Mouse (Mus musculus) CH12.LX (cell line): Measurements from ENCODE around the gene Krt8. TPM values are rescaled to one million over a fixed set of nuclear protein-coding genes. Genes with fewer than 3 reads are reported as not detected.

ENCODE experiments used
- DNase-seq: peaks from one replicate; pipeline ENCODE4 v3.0.0-alpha.2; 2013; ENCODE audit errors: extremely low read depth
- H3K27ac ChIP-seq: 2 replicates; pipeline ENCODE4 v1.5.1; 2012; ENCODE audit warnings: low read depth, mild to moderate bottlenecking, control low read depth, moderate library complexity; ENCODE audit not compliant: insufficient read depth
- H3K27me3 ChIP-seq: replicated peaks from 2 replicates; pipeline ENCODE3; 2012; ENCODE audit warnings: inconsistent platforms
- H3K36me3 ChIP-seq, 2 experiments: replicated peaks in 1 of 2; 2 replicates each; pipeline versions ENCODE3 to v1.6.1; 2012; ENCODE audit warnings: inconsistent platforms in 1 of 2, low read length in 1 of 2, mild to moderate bottlenecking in 1 of 2, mixed read lengths in 1 of 2, moderate library complexity in 1 of 2; ENCODE audit not compliant: control insufficient read depth in 1 of 2, insufficient read depth in 1 of 2
- H3K4me1 ChIP-seq, 2 experiments: 2 replicates each; pipeline ENCODE4 v1.6.1; 2012; ENCODE audit warnings: inconsistent platforms in 1 of 2, moderate library complexity in 1 of 2; ENCODE audit not compliant: insufficient read depth in 2 of 2, control insufficient read depth in 1 of 2
- H3K4me2 ChIP-seq: 2 replicates; pipeline ENCODE4 v1.6.1; 2012; ENCODE audit warnings: low read depth, mild to moderate bottlenecking, control low read depth; ENCODE audit not compliant: poor library complexity, insufficient read depth, severe bottlenecking
- H3K4me3 ChIP-seq, 3 experiments: fragments of 150-350 bp in 1 of 3; sonication (generic) in 1 of 3; replicated peaks in 1 of 3; 2 replicates each; pipeline versions ENCODE3 to v1.5.1; 2011 to 2012; ENCODE audit warnings: low read depth in 2 of 3, low read length in 2 of 3, mild to moderate bottlenecking in 2 of 3, moderate library complexity in 2 of 3, control low read depth in 1 of 3, improper control_type of control experiment in 1 of 3, inconsistent platforms in 1 of 3, mixed read lengths in 1 of 3; ENCODE audit not compliant: poor library complexity in 1 of 3
- H3K79me2 ChIP-seq: replicated peaks from 2 replicates; pipeline ENCODE4 v1.6.1; 2012; ENCODE audit warnings: mild to moderate bottlenecking, moderate library complexity; ENCODE audit not compliant: control insufficient read depth, poor library complexity, insufficient read depth, severe bottlenecking; ENCODE audit errors: extremely low read depth
- H3K9ac ChIP-seq: 2 replicates; pipeline ENCODE4 v1.6.1; 2012; ENCODE audit warnings: low read depth, mild to moderate bottlenecking, control low read depth, moderate library complexity; ENCODE audit not compliant: insufficient read depth
- H3K9me3 ChIP-seq: replicated peaks from 2 replicates; pipeline ENCODE3; 2012; ENCODE audit warnings: low read length, inconsistent platforms, mixed read lengths
- BHLHE40 ChIP-seq: IDR thresholded peaks from 2 replicates; pipeline ENCODE4 v1.6.1; 2011; ENCODE audit warnings: mild to moderate bottlenecking, low read depth, low read length, improper control_type of control experiment
- CHD1 ChIP-seq: IDR thresholded peaks from 2 replicates; pipeline ENCODE4 v1.6.1; 2012; ENCODE audit warnings: low read depth, low read length, improper control_type of control experiment, inconsistent platforms
- CTCF ChIP-seq, 2 experiments: IDR thresholded peaks in 1 of 2; conservative IDR thresholded peaks in 1 of 2; 2 replicates each; pipeline ENCODE4 v1.5.1; 2011 to 2012; ENCODE audit warnings: low read depth in 2 of 2, low read length in 2 of 2, improper control_type of control experiment in 1 of 2, inconsistent platforms in 1 of 2, mild to moderate bottlenecking in 1 of 2, moderate library complexity in 1 of 2
- E2F4 ChIP-seq: IDR thresholded peaks from 2 replicates; pipeline ENCODE4 v1.6.1; 2011; ENCODE audit warnings: low read depth, low read length, improper control_type of control experiment; ENCODE audit not compliant: insufficient replicate concordance
- EP300 ChIP-seq: IDR thresholded peaks from 2 replicates; pipeline ENCODE4 v1.6.1; 2011; ENCODE audit warnings: low read length, improper control_type of control experiment
- ETS1 ChIP-seq: conservative IDR thresholded peaks from 2 replicates; pipeline ENCODE4 v1.6.1; 2012; ENCODE audit warnings: low read depth, mild to moderate bottlenecking, inconsistent platforms, low read length, improper control_type of control experiment, moderate library complexity
- IRF4 ChIP-seq: IDR thresholded peaks from 2 replicates; pipeline ENCODE4 v1.6.1; 2014; ENCODE audit warnings: low read depth, mild to moderate bottlenecking, inconsistent platforms, low read length, improper control_type of control experiment
- JUN ChIP-seq: IDR thresholded peaks from 2 replicates; pipeline ENCODE4 v1.6.1; 2011; ENCODE audit warnings: low read depth, mild to moderate bottlenecking, low read length, improper control_type of control experiment, moderate library complexity; ENCODE audit not compliant: insufficient read depth
- JUND ChIP-seq: conservative IDR thresholded peaks from 2 replicates; pipeline ENCODE4 v1.6.1; 2011; ENCODE audit warnings: low read depth, low read length, improper control_type of control experiment
- MAFK ChIP-seq: IDR thresholded peaks from 2 replicates; pipeline ENCODE4 v1.6.1; 2011; ENCODE audit warnings: low read length, improper control_type of control experiment; ENCODE audit not compliant: insufficient replicate concordance
- MAX ChIP-seq: IDR thresholded peaks from 2 replicates; pipeline ENCODE4 v1.6.1; 2011; ENCODE audit warnings: low read length, improper control_type of control experiment
- MEF2A ChIP-seq: IDR thresholded peaks from 2 replicates; pipeline ENCODE4 v1.6.1; 2014; ENCODE audit warnings: low read depth, mild to moderate bottlenecking, inconsistent platforms, low read length, improper control_type of control experiment, borderline replicate concordance
- MXI1 ChIP-seq: IDR thresholded peaks from 2 replicates; pipeline ENCODE4 v1.6.1; 2011; ENCODE audit warnings: mild to moderate bottlenecking, low read depth, low read length, improper control_type of control experiment
- MYC ChIP-seq: IDR thresholded peaks from 2 replicates; pipeline ENCODE4 v1.6.1; 2011; ENCODE audit warnings: low read depth, mild to moderate bottlenecking, improper control_type of control experiment, low read length
- NELFE ChIP-seq: IDR thresholded peaks from 2 replicates; pipeline ENCODE4 v1.6.1; 2011; ENCODE audit warnings: low read depth, low read length, improper control_type of control experiment
- NRF1 ChIP-seq: IDR thresholded peaks from 2 replicates; pipeline ENCODE4 v1.6.1; 2014; ENCODE audit warnings: low read depth, mild to moderate bottlenecking, inconsistent platforms, low read length, improper control_type of control experiment, moderate library complexity
- PAX5 ChIP-seq: IDR thresholded peaks from 2 replicates; pipeline ENCODE4 v1.6.1; 2012; ENCODE audit warnings: low read length, inconsistent platforms, mixed read lengths
- POLR2A ChIP-seq: IDR thresholded peaks from 2 replicates; pipeline ENCODE4 v1.6.1; 2011; ENCODE audit warnings: low read depth, mild to moderate bottlenecking, improper control_type of control experiment, low read length
- POLR2AphosphoS2 ChIP-seq: IDR thresholded peaks from 2 replicates; pipeline ENCODE4 v1.6.1; 2011; ENCODE audit warnings: low read depth, low read length, improper control_type of control experiment
- RAD21 ChIP-seq: IDR thresholded peaks from 2 replicates; pipeline ENCODE4 v1.6.1; 2011; ENCODE audit warnings: low read depth, mild to moderate bottlenecking, low read length, improper control_type of control experiment, moderate library complexity
- RCOR1 ChIP-seq: conservative IDR thresholded peaks from 2 replicates; pipeline ENCODE4 v1.6.1; 2012; ENCODE audit warnings: low read depth, mild to moderate bottlenecking, inconsistent platforms, low read length, improper control_type of control experiment
- SMC3 ChIP-seq: IDR thresholded peaks from 2 replicates; pipeline ENCODE4 v1.6.1; 2011; ENCODE audit warnings: low read depth, low read length, improper control_type of control experiment
- TBP ChIP-seq: conservative IDR thresholded peaks from 2 replicates; pipeline ENCODE4 v1.6.1; 2011; ENCODE audit warnings: low read depth, low read length, improper control_type of control experiment
- TCF12 ChIP-seq: IDR thresholded peaks from 2 replicates; pipeline ENCODE4 v1.6.1; 2014; ENCODE audit warnings: low read depth, mild to moderate bottlenecking, inconsistent platforms, low read length, improper control_type of control experiment
- ZKSCAN1 ChIP-seq: IDR thresholded peaks from 2 replicates; pipeline ENCODE4 v1.6.1; 2012; ENCODE audit warnings: low read depth, inconsistent platforms, low read length, improper control_type of control experiment, borderline replicate concordance
- ZMIZ1 ChIP-seq: IDR thresholded peaks from 2 replicates; pipeline ENCODE4 v1.6.1; 2012; ENCODE audit warnings: low read depth, mild to moderate bottlenecking, inconsistent platforms, low read length, improper control_type of control experiment
- ZNF384 ChIP-seq: IDR thresholded peaks from 2 replicates; pipeline ENCODE4 v1.6.1; 2012; ENCODE audit warnings: low read depth, low read length, improper control_type of control experiment, inconsistent platforms
- dilution Hi-C: fragments of 300-500 bp; cut with MboI; formaldehyde crosslinking; loops from 2 replicates; pipeline ENCODE4 v1.14.3; 2020; ENCODE audit warnings: low sequenced_read_pairs; ENCODE audit not compliant: extremely low pct_unique_long_range_greater_than_20kb, extremely low pct_ligation_motif_present
- in situ Hi-C: fragments of 300-500 bp; cut with MboI; formaldehyde crosslinking; loops from 3 replicates; pipeline ENCODE4 v1.14.3; 2019; ENCODE audit warnings: low sequenced_read_pairs, low pct_ligation_motif_present, low pct_unique_long_range_greater_than_20kb, mixed read lengths
- polyA plus RNA-seq: library from polyadenylated mRNA; unstranded; fragments of >175 nt; gene quantifications from 2 replicates; pipeline ENCODE4 v1.2.1, GENCODE M21; 2012; ENCODE audit warnings: low read depth; ENCODE audit not compliant: insufficient read length
- total RNA-seq, 2 experiments: library from RNA; depleted of rRNA; stranded (reverse); fragments of 300-350 nt in 1 of 2; fragments of >200 nt in 1 of 2; gene quantifications; 2 replicates each; pipeline ENCODE4 v1.2.3; 2012 to 2014

Gene Krt8
- total and polyA plus RNA-seq, 3 experiments: not detected

GRCm38 (mm10) chr15:102017918-102018463 is 13.7 kb upstream of the Krt8 start:
- Histone ChIP-seq H3K4me1 (peaks cover 22 to 52% of the 10 kb centered on the region in 2 experiments), H3K27me3 (peaks cover 3% of the 10 kb centered on the region), H3K79me2 (no peaks in the 10 kb centered on the region), H3K4me3 (no peak overlapping the region), H3K36me3 (no peaks in the 10 kb centered on the region), H3K9ac (no peak overlapping the region), H3K27ac (no peak overlapping the region), H3K4me2 (no peak overlapping the region), H3K9me3 (no peaks in the 10 kb centered on the region)
- TF ChIP-seq RAD21 (no peak; the same call in none of the 2 replicates), POLR2A (no peak), NRF1 (no peak), ZKSCAN1 (no peak), PAX5 (no peak), POLR2AphosphoS2 (no peak), JUN (no peak), EP300 (no peak), MYC (no peak), CHD1 (no peak), JUND (no peak), NELFE (no peak), CTCF (conservative IDR thresholded peaks at IDR 0.05 in 1 of 2, IDR thresholded peaks at IDR 0.05 in 1 of 2; ENCODE audit: low read depth in 2 of 2, low read length in 2 of 2) (peak in 1 of 2 experiments; percentile 61; a peak in 2 of 4 replicates), MAFK (no peak), MXI1 (peak; percentile 39; the same call in 1 of the 2 replicates), MEF2A (no peak), E2F4 (no peak), SMC3 (peak; percentile 45), RCOR1 (no peak), ZMIZ1 (no peak), ZNF384 (no peak), BHLHE40 (peak; percentile 59), ETS1 (no peak), MAX (no peak; the same call in 1 of the 2 replicates), IRF4 (no peak), TBP (no peak), TCF12 (no peak)
- in situ Hi-C loops: no loop called here
- dilution Hi-C loops: no loop called here
- DNase-seq: peak; percentile 46
